Mouse (Mus musculus): ENCODE data around the gene Inip. TPM values are rescaled to one million over a fixed set of nuclear protein-coding genes. Genes with fewer than 3 reads are reported as not detected.

Gene Inip
- polyA plus RNA-seq, 1 experiment from 2014 or later = 86.7 TPM

- no peak for DNase-seq (ENCODE audit: low spot score)
- 0 out of 2 replicates have a peak, but pooled peaks cover 5% of the 10 kb centered on the region for H3K36me3 ChIP-seq
- H3K4me1 ChIP-seq (replicated peaks) = peaks cover 40% of the 10 kb centered on the region
- 86% methylated on average over 4 of the region's 4 CpGs for WGBS
- H3K9me3 ChIP-seq = no peaks in the 10 kb centered on the region
- no peak overlapping the region for H3K27ac ChIP-seq
- H3K4me3 ChIP-seq = no peak overlapping the region
- no peaks in the 10 kb centered on the region for H3K27me3 ChIP-seq (ENCODE audit: insufficient read depth, poor library complexity, severe bottlenecking)
Observed at GRCm38 (mm10) chr4:59822119-59822518, 20.7 kb upstream of the Inip start.

- H3K27me3 ChIP-seq (ENCODE audit: insufficient read depth, poor library complexity, severe bottlenecking) = no peaks in the 10 kb centered on the region
- H3K4me1 ChIP-seq (replicated peaks) = peaks cover 41% of the 10 kb centered on the region
- H3K9me3 ChIP-seq = no peaks in the 10 kb centered on the region
- H3K36me3 ChIP-seq = 0 out of 2 replicates have a peak, but pooled peaks cover 3% of the 10 kb centered on the region
- no peak for DNase-seq (ENCODE audit: low spot score)
- WGBS = 96% methylated on average over 1 of the region's 1 CpGs
- H3K27ac ChIP-seq = no peak overlapping the region
- H3K4me3 ChIP-seq = no peak overlapping the region
Observed at GRCm38 (mm10) chr4:59821516-59821915, 20.1 kb upstream of the Inip start.

GRCm38 (mm10) chr4:59819477-59820022, 18.2 kb upstream of the Inip start:
- peak overlapping the region; percentile 81 for H3K27ac ChIP-seq
- H3K36me3 ChIP-seq = no peaks in the 10 kb centered on the region
- H3K4me1 ChIP-seq (replicated peaks) = peaks cover 55% of the 10 kb centered on the region
- H3K9me3 ChIP-seq = no peaks in the 10 kb centered on the region
- H3K27me3 ChIP-seq (ENCODE audit: insufficient read depth, poor library complexity, severe bottlenecking) = no peaks in the 10 kb centered on the region
- WGBS = 50% methylated on average over 12 of the region's 12 CpGs
- 0 out of 2 replicates have a peak overlapping the region, but pooled peaks have one; percentile 6 for H3K4me3 ChIP-seq
- DNase-seq (ENCODE audit: low spot score) = peak; percentile 50

GRCm38 (mm10) chr4:59819054-59819472, 17.7 kb upstream of the Inip start:
- H3K9me3 ChIP-seq = no peaks in the 10 kb centered on the region
- peaks cover 55% of the 10 kb centered on the region for H3K4me1 ChIP-seq (replicated peaks)
- DNase-seq (ENCODE audit: low spot score) = peak; percentile 4
- no peaks in the 10 kb centered on the region for H3K36me3 ChIP-seq
- H3K27me3 ChIP-seq (ENCODE audit: insufficient read depth, poor library complexity, severe bottlenecking) = no peaks in the 10 kb centered on the region
- 65% methylated on average over 7 of the region's 7 CpGs for WGBS
- H3K4me3 ChIP-seq = 0 out of 2 replicates have a peak overlapping the region, but pooled peaks have one; percentile 6
- peak overlapping the region; percentile 81 for H3K27ac ChIP-seq

- peak overlapping the region; percentile 81 for H3K27ac ChIP-seq
- H3K36me3 ChIP-seq = no peaks in the 10 kb centered on the region
- peaks cover 53% of the 10 kb centered on the region for H3K4me1 ChIP-seq (replicated peaks)
- DNase-seq (ENCODE audit: low spot score) = no peak
- WGBS = 77% methylated on average over 10 of the region's 10 CpGs
- H3K4me3 ChIP-seq = no peak overlapping the region
- H3K9me3 ChIP-seq = no peaks in the 10 kb centered on the region
- H3K27me3 ChIP-seq (ENCODE audit: insufficient read depth, poor library complexity, severe bottlenecking) = no peaks in the 10 kb centered on the region
Observed at GRCm38 (mm10) chr4:59818498-59818897, 17.1 kb upstream of the Inip start.

GRCm38 (mm10) chr4:59817790-59818189, 16.4 kb upstream of the Inip start:
- no peak for DNase-seq (ENCODE audit: low spot score)
- Histone ChIP-seq H3K27me3 (ENCODE audit: insufficient read depth, poor library complexity, severe bottlenecking) (no peaks in the 10 kb centered on the region), H3K36me3 (no peaks in the 10 kb centered on the region), H3K4me1 (replicated peaks) (peaks cover 49% of the 10 kb centered on the region), H3K9me3 (no peaks in the 10 kb centered on the region), H3K4me3 (no peak overlapping the region), H3K27ac (peak overlapping the region; percentile 81; the same call in 1 of the 2 replicates)
- 75% methylated on average over 5 of the region's 5 CpGs for WGBS

- peaks cover 49% of the 10 kb centered on the region for H3K4me1 ChIP-seq (replicated peaks)
Observed at GRCm38 (mm10) chr4:59816477-59816876, 15.1 kb upstream of the Inip start.

GRCm38 (mm10) chr4:59816016-59816415, 14.6 kb upstream of the Inip start:
- H3K4me1 ChIP-seq (replicated peaks) = peaks cover 49% of the 10 kb centered on the region
- WGBS = 54% methylated on average over 5 of the region's 5 CpGs

More at GRCm38 (mm10) chr4:59816477-59816876, 15.1 kb upstream of the Inip start:
- Histone ChIP-seq H3K27me3 (ENCODE audit: insufficient read depth, poor library complexity, severe bottlenecking) (no peaks in the 10 kb centered on the region), H3K4me3 (no peak overlapping the region), H3K27ac (no peak overlapping the region), H3K36me3 (no peaks in the 10 kb centered on the region), H3K9me3 (no peaks in the 10 kb centered on the region)
- DNase-seq (ENCODE audit: low spot score) = no peak
- 79% methylated on average over 9 of the region's 9 CpGs for WGBS

GRCm38 (mm10) chr4:59815121-59815810, 13.9 kb upstream of the Inip start:
- Histone ChIP-seq H3K27me3 (ENCODE audit: insufficient read depth, poor library complexity, severe bottlenecking) (no peaks in the 10 kb centered on the region), H3K36me3 (no peaks in the 10 kb centered on the region), H3K4me1 (replicated peaks) (peaks cover 49% of the 10 kb centered on the region), H3K27ac (no peak overlapping the region), H3K9me3 (no peaks in the 10 kb centered on the region), H3K4me3 (no peak overlapping the region)
- 92% methylated on average over 4 of the region's 4 CpGs for WGBS
- DNase-seq (ENCODE audit: low spot score) = no peak

More at GRCm38 (mm10) chr4:59816016-59816415, 14.6 kb upstream of the Inip start:
- H3K4me3 ChIP-seq = no peak overlapping the region
- no peaks in the 10 kb centered on the region for H3K9me3 ChIP-seq
- H3K27me3 ChIP-seq (ENCODE audit: insufficient read depth, poor library complexity, severe bottlenecking) = no peaks in the 10 kb centered on the region
- no peak overlapping the region for H3K27ac ChIP-seq
- DNase-seq (ENCODE audit: low spot score) = no peak
- H3K36me3 ChIP-seq = no peaks in the 10 kb centered on the region

- Histone ChIP-seq H3K4me1 (replicated peaks) (peaks cover 39% of the 10 kb centered on the region), H3K36me3 (no peaks in the 10 kb centered on the region), H3K4me3 (no peak overlapping the region), H3K27me3 (ENCODE audit: insufficient read depth, poor library complexity, severe bottlenecking) (no peaks in the 10 kb centered on the region), H3K9me3 (no peaks in the 10 kb centered on the region), H3K27ac (no peak overlapping the region; the same call in 1 of the 2 replicates)
- DNase-seq (ENCODE audit: low spot score) = no peak
- WGBS = 83% methylated on average over 7 of the region's 7 CpGs
Observed at GRCm38 (mm10) chr4:59814094-59814493, 12.7 kb upstream of the Inip start.

GRCm38 (mm10) chr4:59808396-59808795, 7.0 kb upstream of the Inip start:
- Histone ChIP-seq H3K36me3 (no peaks in the 10 kb centered on the region), H3K27me3 (ENCODE audit: insufficient read depth, poor library complexity, severe bottlenecking) (no peaks in the 10 kb centered on the region), H3K27ac (no peak overlapping the region), H3K4me1 (replicated peaks) (peaks cover 33% of the 10 kb centered on the region), H3K9me3 (no peaks in the 10 kb centered on the region), H3K4me3 (no peak overlapping the region)
- WGBS = 81% methylated on average over 5 of the region's 5 CpGs
- no peak for DNase-seq (ENCODE audit: low spot score)

GRCm38 (mm10) chr4:59807521-59807920, 6.1 kb upstream of the Inip start:
- 59% methylated on average over 2 of the region's 2 CpGs for WGBS
- DNase-seq (ENCODE audit: low spot score) = no peak
- H3K27me3 ChIP-seq (ENCODE audit: insufficient read depth, poor library complexity, severe bottlenecking) = no peaks in the 10 kb centered on the region
- H3K27ac ChIP-seq = peak overlapping the region; percentile 96
- H3K4me3 ChIP-seq = peak overlapping the region; percentile 97
- no peaks in the 10 kb centered on the region for H3K9me3 ChIP-seq
- no peaks in the 10 kb centered on the region for H3K36me3 ChIP-seq
- peaks cover 33% of the 10 kb centered on the region for H3K4me1 ChIP-seq (replicated peaks)

GRCm38 (mm10) chr4:59806879-59807195, 5.4 kb upstream of the Inip start:
- 2% methylated on average over 9 of the region's 9 CpGs for WGBS
- H3K27me3 ChIP-seq (ENCODE audit: insufficient read depth, poor library complexity, severe bottlenecking) = no peaks in the 10 kb centered on the region
- H3K36me3 ChIP-seq = no peaks in the 10 kb centered on the region
- peak overlapping the region; percentile 96 for H3K27ac ChIP-seq
- DNase-seq (ENCODE audit: low spot score) = peak; percentile 76
- peak overlapping the region; percentile 97 for H3K4me3 ChIP-seq
- H3K9me3 ChIP-seq = no peaks in the 10 kb centered on the region
- peaks cover 33% of the 10 kb centered on the region for H3K4me1 ChIP-seq (replicated peaks)
